Comparison of ENCODE assay signal across 32 mouse cellular contexts in the genomic region with DNA sequence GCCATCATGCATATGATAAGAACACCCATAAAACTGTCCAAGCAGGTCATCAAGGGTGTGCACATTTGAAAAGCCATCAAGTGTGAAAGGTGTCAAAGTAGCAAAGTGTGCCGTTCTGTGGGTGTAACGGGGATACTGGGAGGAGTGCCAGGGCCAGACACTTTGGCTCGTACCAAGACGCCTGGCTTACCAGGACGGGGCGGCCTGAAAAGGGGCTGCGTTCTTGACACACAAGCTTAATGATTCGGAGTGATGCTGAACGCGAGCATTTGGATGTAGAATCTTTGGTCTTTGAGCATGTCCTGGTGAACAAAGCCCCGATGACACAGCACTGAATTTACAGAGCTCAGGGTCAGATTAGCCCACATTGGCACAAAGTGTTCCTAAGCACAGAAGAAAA. TPM values are rescaled to one million over a fixed set of nuclear protein-coding genes. Genes with fewer than 3 reads are reported as not detected.
A peak's percentile ranks its signal among the peaks of the same experiment; 100 is the strongest.
DNase-seq lines count a peak whose midpoint lies in the region; ATAC-seq lines count a peak whose summit lies in the region.
"Had no signal": no experiment of that assay in that cellular context is flagged by ENCODE, and none has a peak within 500 bp of the region (broad histone marks: within the 10 kb centered on the region; RNA-seq: fewer than 3 reads in every experiment).

No protein-coding gene starts in this region.

- H3K27me3 ChIP-seq in heart, embryonic 10.5 days (ENCODE audit: insufficient read depth, poor library complexity, severe bottlenecking) = no peaks in the 10 kb centered on the region
- H3K27me3 ChIP-seq in liver, embryonic 13.5 days = no peaks in the 10 kb centered on the region
- H3K27me3 ChIP-seq: forebrain, embryonic 12.5 days; hindbrain, embryonic 15.5 days; intestine, embryonic 15.5 days; limb, embryonic 13.5 days; midbrain, embryonic 13.5 days; stomach, embryonic 15.5 days had no signal

- intact Hi-C loops in heart, postnatal 14 days (cut with DNase I) = no loop called here

- WGBS in heart, embryonic 10.5 days = 77% methylated on average over 11 of the region's 11 CpGs
- 70% methylated on average over 11 of the region's 11 CpGs for WGBS in liver, embryonic 13.5 days (ENCODE audit: insufficient replicate concordance)

- H3K27ac ChIP-seq in heart, embryonic 10.5 days = peak overlapping the region; percentile 59
- peak overlapping the region; percentile 89 for H3K27ac ChIP-seq in liver, embryonic 13.5 days
- H3K27ac ChIP-seq: forebrain, embryonic 12.5 days; hindbrain, embryonic 15.5 days; intestine, embryonic 15.5 days; limb, embryonic 13.5 days; midbrain, embryonic 13.5 days; stomach, embryonic 15.5 days had no signal

- no peak for DNase-seq in heart, embryonic 10.5 days (ENCODE audit: low spot score)
- no peak for DNase-seq in heart, postnatal 14 days
- peak; percentile 38 for DNase-seq in ES-CJ7 (ENCODE audit: low read depth, low spot score)
- peak; percentile 20 for DNase-seq in R1 (ENCODE audit: low read depth, low spot score)
- peak; percentile 30 for DNase-seq in liver, embryonic 13.5 days
- no peak for DNase-seq in thymus, postnatal 25 days
- DNase-seq in right cerebral cortex, postnatal 14 days = no peak
- no peak for DNase-seq in layer of hippocampus, postnatal 36 days
- DNase-seq: adrenal gland, postnatal 25 days; cerebellum, adult 9-11 months; gastrocnemius, postnatal 36 days; kidney, adult 9 months; lung, embryonic 14.5 days; thymus, adult 2 months had no signal

- peaks cover 31% of the 10 kb centered on the region for H3K4me1 ChIP-seq in heart, embryonic 10.5 days
- peaks cover 60% of the 10 kb centered on the region for H3K4me1 ChIP-seq in liver, embryonic 13.5 days (replicated peaks)

- H3K9me3 ChIP-seq in heart, embryonic 10.5 days = no peaks in the 10 kb centered on the region
- no peaks in the 10 kb centered on the region for H3K9me3 ChIP-seq in liver, embryonic 13.5 days (replicated peaks)
- H3K9me3 ChIP-seq: forebrain, embryonic 12.5 days; hindbrain, embryonic 15.5 days; intestine, embryonic 15.5 days; limb, embryonic 13.5 days; megakaryocyte, embryonic 14.5 days; midbrain, embryonic 13.5 days; stomach, embryonic 15.5 days had no signal

- no peaks in the 10 kb centered on the region for H3K36me3 ChIP-seq in heart, embryonic 10.5 days
- no peaks in the 10 kb centered on the region for H3K36me3 ChIP-seq in liver, embryonic 13.5 days
- H3K36me3 ChIP-seq: forebrain, embryonic 12.5 days; hindbrain, embryonic 15.5 days; intestine, embryonic 15.5 days; limb, embryonic 13.5 days; midbrain, embryonic 13.5 days; stomach, embryonic 15.5 days had no signal

- no peak for ATAC-seq in liver, embryonic 13.5 days (ENCODE audit: low read depth)
- ATAC-seq: intestine, embryonic 15.5 days; midbrain, embryonic 13.5 days had no signal

- peak overlapping the region; percentile 60 for H3K4me2 ChIP-seq in liver, embryonic 13.5 days
- H3K4me2 ChIP-seq: forebrain, embryonic 12.5 days; hindbrain, embryonic 15.5 days; intestine, embryonic 15.5 days; limb, embryonic 13.5 days; lung, embryonic 14.5 days; midbrain, embryonic 13.5 days; stomach, embryonic 15.5 days had no signal

- H3K4me3 ChIP-seq in heart, embryonic 10.5 days = no peak overlapping the region
- no peak overlapping the region for H3K4me3 ChIP-seq in liver, embryonic 13.5 days (replicated peaks)
- H3K4me3 ChIP-seq: forebrain, embryonic 12.5 days; hindbrain, embryonic 15.5 days; intestine, embryonic 15.5 days; limb, embryonic 13.5 days; megakaryocyte, embryonic 14.5 days; midbrain, embryonic 13.5 days; stomach, embryonic 15.5 days had no signal

- H3K9ac ChIP-seq in liver, embryonic 13.5 days = peak overlapping the region; percentile 57
- H3K9ac ChIP-seq: forebrain, embryonic 12.5 days; hindbrain, embryonic 15.5 days; intestine, embryonic 15.5 days; limb, embryonic 13.5 days; lung, embryonic 14.5 days; midbrain, embryonic 13.5 days; stomach, embryonic 15.5 days had no signal

RNA-seq across cellular contexts. Expression of a gene that starts 4.1 kb away (rescaled TPM):
- 36.3 and 48.9 TPM in 2 replicates for polyA plus RNA-seq in heart, embryonic 10.5 days (2016; fragmentation: Nextera tagmentation; extraction: Ambion mirVana)
- total RNA-seq in heart, postnatal 14 days (2021) = 100 to 1,000 TPM; 119 to 131 TPM
- 26.8 and 29.5 TPM in 2 replicates for polyA plus RNA-seq in liver, embryonic 13.5 days (2015; fragmentation: Nextera tagmentation; extraction: Ambion mirVana)
- 10 to 100 TPM; 66.5 to 67.0 TPM for total RNA-seq in layer of hippocampus, postnatal 36 days (2021)

RNA-seq across cellular contexts. Expression of a gene that starts 4.4 kb away (rescaled TPM):
- polyA plus RNA-seq in heart, embryonic 10.5 days (2016; fragmentation: Nextera tagmentation; extraction: Ambion mirVana) = 0.78 and 2.5 TPM in 2 replicates
- total RNA-seq in heart, postnatal 14 days (2021) = not detected
- 0.22 TPM in 1 of 2 replicates, not detected in the other for polyA plus RNA-seq in liver, embryonic 13.5 days (2015; fragmentation: Nextera tagmentation; extraction: Ambion mirVana)
- total RNA-seq in layer of hippocampus, postnatal 36 days (2021) = not detected
- total RNA-seq: adrenal gland, postnatal 25 days; gastrocnemius, adult 18-20 months; gastrocnemius, postnatal 36 days; heart, adult 8-10 months; hematopoietic stem cell, adult 5-6 weeks; layer of hippocampus, adult 8-10 months; left cerebral cortex, postnatal 25 days; monocyte, adult 5-6 weeks; neutrophil, adult 5-6 weeks had no signal
- polyA plus RNA-seq: C2C12; lung, embryonic 14.5 days had no signal

RNA-seq across cellular contexts. Expression of a gene that starts 16.9 kb away (rescaled TPM):
- not detected in 2 replicates for polyA plus RNA-seq in heart, embryonic 10.5 days (2016; fragmentation: Nextera tagmentation; extraction: Ambion mirVana)
- total RNA-seq in heart, postnatal 14 days (2021) = not detected
- not detected in 2 replicates for polyA plus RNA-seq in liver, embryonic 13.5 days (2015; fragmentation: Nextera tagmentation; extraction: Ambion mirVana)
- total RNA-seq in layer of hippocampus, postnatal 36 days (2021) = not detected
- total RNA-seq: adrenal gland, postnatal 25 days; gastrocnemius, adult 18-20 months; gastrocnemius, postnatal 36 days; heart, adult 8-10 months; hematopoietic stem cell, adult 5-6 weeks; layer of hippocampus, adult 8-10 months; left cerebral cortex, postnatal 25 days; monocyte, adult 5-6 weeks; neutrophil, adult 5-6 weeks had no signal
- polyA plus RNA-seq: C2C12; cortical plate, adult 2 months; embryonic facial prominence, embryonic 11.5 days; forebrain, embryonic 12.5 days; heart, embryonic 16.5 days; hindbrain, embryonic 15.5 days; intestine, embryonic 15.5 days; limb, embryonic 13.5 days; lung, embryonic 14.5 days; midbrain, embryonic 13.5 days; stomach, embryonic 15.5 days; thymus, adult 2 months had no signal

Comparison
In these comparisons a context has a peak if more than half of its experiments do, and no peak if none do; other contexts are left out.
1. DNase-seq: peak in ES-CJ7 (single experiment), R1 (single experiment) and liver, embryonic 13.5 days (single experiment); none in heart, embryonic 10.5 days (single experiment), heart, postnatal 14 days (0 of 2), thymus, postnatal 25 days (single experiment), right cerebral cortex, postnatal 14 days (single experiment) and layer of hippocampus, postnatal 36 days (0 of 2).